Mouse (Mus musculus): ENCODE results near the gene Eif4a1. TPM values are rescaled to one million over a fixed set of nuclear protein-coding genes. Genes with fewer than 3 reads are reported as not detected.
"Not testable (repeated sequence)": the region's sequence is repeated elsewhere in the genome, so short reads cannot be mapped to it uniquely, and the experiment has no call there.

The Eif4a1 gene
- polyA plus RNA-seq, 1 experiment from 2014 or later: 701 TPM

DNA sequence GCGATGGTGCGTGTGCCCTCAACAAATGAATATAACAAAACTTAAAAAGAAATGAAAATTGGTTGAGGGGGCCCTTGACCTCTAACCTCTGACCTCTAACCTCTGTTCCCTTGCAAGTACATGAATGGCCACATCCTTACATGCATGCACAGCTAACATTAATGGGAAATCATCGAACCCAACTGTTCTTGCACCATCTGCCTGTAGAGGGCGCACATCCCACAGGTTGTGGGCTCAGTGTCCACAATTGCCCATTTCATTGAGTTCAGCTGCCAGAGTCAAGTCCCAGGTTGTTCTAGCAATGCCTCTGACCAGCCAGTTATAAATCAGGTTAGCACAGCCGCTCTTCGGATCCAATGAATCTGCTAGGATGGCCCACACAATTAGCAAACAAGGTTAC is 43.9 kb downstream of the Eif4a1 start:
- H3K4me2 ChIP-seq: no peak overlapping the region
- no peaks in the 10 kb centered on the region for H3K4me1 ChIP-seq (replicated peaks)
- H3K27me3 ChIP-seq: no peaks in the 10 kb centered on the region
- no peak overlapping the region for H3K27ac ChIP-seq
- 39% methylated on average over 6 of the region's 6 CpGs for WGBS
- no peak for ATAC-seq (ENCODE audit: insufficient number of reproducible peaks, insufficient read depth, low FRiP score, low TSS enrichment, low read depth)
- 0 out of 2 replicates have a peak, but pooled peaks cover 3% of the 10 kb centered on the region for H3K36me3 ChIP-seq
- H3K9me3 ChIP-seq: no peaks in the 10 kb centered on the region
- no peak overlapping the region for H3K9ac ChIP-seq (replicated peaks)
- H3K4me3 ChIP-seq (replicated peaks): no peak overlapping the region

DNA sequence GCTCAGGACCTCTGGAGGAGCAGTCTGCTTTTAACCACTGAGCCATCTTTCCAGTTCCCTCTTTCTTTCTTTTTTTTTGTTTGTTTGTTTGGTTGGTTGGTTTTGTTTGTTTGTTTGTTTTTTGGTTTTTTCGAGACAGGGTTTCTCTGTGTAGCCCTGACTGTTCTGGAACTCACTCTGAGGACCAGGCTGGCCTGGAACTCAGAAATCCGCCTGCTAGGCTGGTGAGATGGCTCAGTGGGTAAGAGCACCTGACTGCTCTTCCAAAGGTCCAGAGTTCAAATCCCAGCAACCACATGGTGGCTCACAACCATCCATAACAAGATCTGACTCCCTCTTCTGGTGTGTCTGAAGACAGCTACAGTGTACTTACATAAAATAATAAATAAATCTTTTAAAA is 47.9 kb downstream of the Eif4a1 start:
- not testable (repeated sequence) for H3K4me2 ChIP-seq; H3K4me3 ChIP-seq (replicated peaks); H3K27ac ChIP-seq; H3K4me1 ChIP-seq (replicated peaks); H3K36me3 ChIP-seq; H3K9me3 ChIP-seq; H3K9ac ChIP-seq (replicated peaks); ATAC-seq (ENCODE audit: insufficient number of reproducible peaks, insufficient read depth, low FRiP score, low TSS enrichment, low read depth); H3K27me3 ChIP-seq
- 77% methylated on average over 2 of the region's 2 CpGs for WGBS

DNA sequence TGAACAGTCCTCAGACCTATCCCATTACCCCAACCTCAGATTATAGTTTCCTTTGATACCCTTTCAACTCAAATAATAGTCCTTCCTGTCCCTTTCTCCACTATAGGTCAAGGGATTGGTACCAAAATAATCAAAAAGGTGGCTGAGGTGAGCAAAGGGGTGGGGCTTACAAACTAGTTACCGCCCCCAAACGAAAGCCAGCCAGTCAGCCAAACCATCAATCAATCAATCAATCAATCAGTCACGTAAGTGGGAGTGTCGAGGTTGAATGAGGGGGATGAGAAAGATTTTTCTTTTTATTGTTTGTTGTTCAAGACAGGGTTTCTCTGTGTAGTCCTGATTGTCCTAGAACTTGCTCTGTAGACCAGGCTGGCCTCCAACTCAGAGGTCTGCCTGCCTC is 49.2 kb downstream of the Eif4a1 start:
- no peak for ATAC-seq (ENCODE audit: insufficient number of reproducible peaks, insufficient read depth, low FRiP score, low TSS enrichment, low read depth)
- H3K9me3 ChIP-seq: no peaks in the 10 kb centered on the region
- H3K36me3 ChIP-seq: 0 out of 2 replicates have a peak, but pooled peaks cover 3% of the 10 kb centered on the region
- 60% methylated on average over 4 of the region's 4 CpGs for WGBS
- peaks cover 10% of the 10 kb centered on the region for H3K4me1 ChIP-seq (replicated peaks)
- peak overlapping the region; percentile 81 for H3K4me2 ChIP-seq
- H3K27me3 ChIP-seq: no peaks in the 10 kb centered on the region
- H3K9ac ChIP-seq (replicated peaks): no peak overlapping the region
- H3K4me3 ChIP-seq (replicated peaks): peak overlapping the region; percentile 49; the same call in 1 of the 2 replicates
- no peak overlapping the region for H3K27ac ChIP-seq

DNA sequence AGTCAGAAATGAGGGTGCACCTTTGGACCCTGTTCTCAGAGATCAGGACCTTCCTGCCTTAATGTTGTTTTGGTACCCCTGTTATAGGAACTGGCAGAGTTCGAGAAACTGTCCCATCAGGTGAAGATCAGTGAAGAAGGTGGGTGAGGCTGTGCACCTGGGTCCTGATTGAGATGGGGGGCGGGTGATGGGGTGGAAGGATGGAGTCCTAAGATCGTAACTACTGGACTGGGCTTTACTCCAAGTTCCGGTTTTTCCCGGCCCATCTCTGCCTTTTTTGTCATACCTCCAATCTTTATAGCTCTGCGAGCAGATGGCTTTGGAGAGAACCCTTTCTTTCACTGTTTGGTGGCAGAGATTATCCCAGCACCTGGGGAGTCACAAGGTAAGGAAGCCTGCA is 49.8 kb downstream of the Eif4a1 start:
- peaks cover 10% of the 10 kb centered on the region for H3K4me1 ChIP-seq (replicated peaks)
- H3K4me3 ChIP-seq (replicated peaks): peak overlapping the region; percentile 49
- peak overlapping the region; percentile 82 for H3K9ac ChIP-seq (replicated peaks)
- WGBS: 42% methylated on average over 6 of the region's 6 CpGs
- H3K4me2 ChIP-seq: peak overlapping the region; percentile 81
- H3K36me3 ChIP-seq: 0 out of 2 replicates have a peak, but pooled peaks cover 3% of the 10 kb centered on the region
- no peak for ATAC-seq (ENCODE audit: insufficient number of reproducible peaks, insufficient read depth, low FRiP score, low TSS enrichment, low read depth)
- H3K27me3 ChIP-seq: no peaks in the 10 kb centered on the region
- no peaks in the 10 kb centered on the region for H3K9me3 ChIP-seq
- peak overlapping the region; percentile 32; the same call in 1 of the 2 replicates for H3K27ac ChIP-seq

DNA sequence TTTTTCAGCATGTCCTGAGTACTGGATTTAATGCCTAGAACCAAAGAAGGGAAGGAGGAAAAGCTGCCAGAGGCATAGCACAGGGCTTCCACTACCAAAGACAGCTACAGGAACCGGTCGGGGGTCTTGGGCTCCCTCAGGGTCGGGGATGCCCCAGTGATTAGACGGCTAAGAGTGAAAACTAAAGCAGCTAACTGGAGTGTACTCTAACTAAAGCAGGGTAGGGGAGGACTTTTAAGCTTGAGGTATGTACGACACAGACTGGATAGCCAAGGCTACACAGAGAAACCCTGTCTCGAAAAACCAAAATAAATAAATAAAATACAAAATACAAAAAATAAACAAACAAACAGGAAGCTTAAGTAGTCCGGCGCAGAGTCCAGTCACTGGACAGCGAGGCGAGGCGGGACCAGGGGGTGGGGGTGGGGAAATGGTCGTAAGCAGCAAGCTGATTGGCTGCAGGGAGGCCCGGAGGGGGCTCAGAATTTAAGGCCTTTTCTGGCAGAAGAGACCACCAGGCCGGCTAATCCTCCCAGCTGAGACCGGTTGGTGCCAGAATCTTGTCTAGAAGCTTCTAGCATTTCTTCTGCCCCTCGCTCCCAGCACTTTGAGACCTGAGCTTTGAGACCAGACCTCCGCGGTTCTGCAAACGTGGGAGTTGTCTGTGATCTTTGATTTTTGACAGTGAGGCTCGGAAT is 50.5 kb downstream of the Eif4a1 start, which contains the start of gene Sat2:
Gene Sat2, plus strand, starts transcription at position 454 of the 698 bp plus-strand sequence.
- Histone ChIP-seq H3K4me3 (replicated peaks) (peak within 1 kb of the TSS; percentile 49), H3K9me3 (no peaks in the 10 kb centered on the region), H3K4me1 (replicated peaks) (peaks cover 10% of the 10 kb centered on the region), H3K36me3 (0 out of 2 replicates have a peak, but pooled peaks cover 3% of the 10 kb centered on the region), H3K27me3 (0 out of 2 replicates have a peak, but pooled peaks cover 5% of the 10 kb centered on the region), H3K4me2 (peak within 1 kb of the TSS; percentile 81), H3K9ac (replicated peaks) (peak within 1 kb of the TSS; percentile 82), H3K27ac (peak within 1 kb of the TSS; percentile 32)
- ATAC-seq (ENCODE audit: insufficient number of reproducible peaks, insufficient read depth, low FRiP score, low TSS enrichment, low read depth): peak; percentile 80
- 1% methylated on average over 20 of the region's 20 CpGs for WGBS

DNA sequence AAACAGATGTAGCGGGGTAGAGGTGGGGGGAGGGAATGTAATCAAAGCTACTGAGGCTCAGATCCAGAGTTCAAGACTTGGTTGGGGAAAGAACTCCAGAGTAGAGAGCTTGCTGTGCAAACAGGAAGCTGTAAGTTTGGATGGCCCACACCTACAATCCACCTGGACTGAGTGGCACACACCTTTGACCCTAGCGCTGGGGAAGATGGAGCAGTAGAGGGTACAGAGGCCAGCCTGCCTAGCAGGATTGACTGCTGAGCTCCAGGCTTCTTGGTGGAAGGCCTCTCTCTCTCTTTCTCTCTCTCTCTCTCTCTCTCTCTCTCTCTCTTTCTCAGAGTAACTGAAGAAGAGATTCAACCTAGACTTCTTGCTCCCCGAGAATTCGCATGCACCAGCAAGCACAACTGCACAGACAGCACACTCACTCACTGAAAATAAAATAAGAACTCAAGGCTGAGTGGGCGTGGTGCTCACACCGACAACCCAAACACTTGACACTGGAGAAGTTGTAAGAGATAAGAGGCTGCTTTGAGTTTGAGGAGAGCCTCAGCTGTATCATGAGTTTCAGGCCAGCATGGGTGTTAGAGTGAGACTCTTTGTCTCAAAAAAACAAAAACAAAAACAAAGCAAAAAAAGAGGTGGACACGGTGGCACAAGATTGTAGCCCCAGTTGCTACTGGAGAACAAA is 51.7 kb downstream of the Eif4a1 start:
- H3K9me3 ChIP-seq: no peaks in the 10 kb centered on the region
- H3K27me3 ChIP-seq: 0 out of 2 replicates have a peak, but pooled peaks cover 5% of the 10 kb centered on the region
- peaks cover 10% of the 10 kb centered on the region for H3K4me1 ChIP-seq (replicated peaks)
- H3K9ac ChIP-seq (replicated peaks): no peak overlapping the region
- no peak overlapping the region for H3K27ac ChIP-seq
- no peak overlapping the region for H3K4me2 ChIP-seq
- ATAC-seq (ENCODE audit: insufficient number of reproducible peaks, insufficient read depth, low FRiP score, low TSS enrichment, low read depth): no peak
- H3K4me3 ChIP-seq (replicated peaks): no peak overlapping the region
- H3K36me3 ChIP-seq: 0 out of 2 replicates have a peak, but pooled peaks cover 3% of the 10 kb centered on the region
- 86% methylated on average over 7 of the region's 7 CpGs for WGBS

DNA sequence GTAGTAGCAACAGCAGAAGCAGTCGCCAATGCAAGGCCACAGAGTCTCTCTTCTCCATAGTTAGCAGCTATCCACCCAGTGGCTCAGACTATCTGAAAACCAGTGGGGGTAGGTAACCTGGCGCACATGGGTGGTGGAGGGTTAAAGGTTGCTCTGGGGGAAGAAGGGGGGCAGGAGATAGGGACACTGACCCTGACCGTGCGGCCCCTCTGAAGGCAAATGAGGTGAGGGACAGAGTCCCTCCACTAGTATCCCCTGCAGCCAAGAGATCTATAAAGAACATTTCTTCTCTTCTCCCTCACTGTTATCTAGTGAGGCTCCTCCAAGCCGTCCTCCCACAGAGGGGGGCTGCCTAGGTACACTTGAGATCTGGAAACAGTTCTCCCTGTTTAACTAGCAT is 54.4 kb downstream of the Eif4a1 start, which contains the start of gene Shbg:
Gene Shbg, minus strand, starts transcription at position 101 of the 400 bp plus-strand sequence.
- WGBS: 64% methylated on average over 5 of the region's 5 CpGs
- Histone ChIP-seq H3K9me3 (no peaks in the 10 kb centered on the region), H3K36me3 (no peaks in the 10 kb centered on the region), H3K9ac (replicated peaks) (peak within 1 kb of the TSS; percentile 34; the same call in 1 of the 2 replicates), H3K27me3 (0 out of 2 replicates have a peak, but pooled peaks cover 5% of the 10 kb centered on the region), H3K4me1 (replicated peaks) (peaks cover 14% of the 10 kb centered on the region), H3K27ac (no peak within 1 kb of the TSS), H3K4me2 (no peak within 1 kb of the TSS), H3K4me3 (replicated peaks) (no peak within 1 kb of the TSS)
- no peak for ATAC-seq (ENCODE audit: insufficient number of reproducible peaks, insufficient read depth, low FRiP score, low TSS enrichment, low read depth)

MicroRNAs encoded within 50 kb of the gene (microRNA counts, 519-probe panel; counts per million panel counts)
- microRNA mmu-miR-1934 (not detected), microRNA mmu-miR-467f (2,411 counts per million, percentile 9 among the panel's probes with 10 or more counts)

Small RNA genes within 50 kb of the gene (microRNA-seq; reads per million reads assigned to microRNA genes)
- gene Mir1934 (3.3 reads per million, percentile 9 among the genes with 10 or more reads in this experiment), gene Mir467f (not detected)

Other genes starting within 250 kb of the Eif4a1 start
- gene Dnah2, start 123.3 kb downstream of the Eif4a1 start, polyA plus RNA-seq (2016; fragmentation: Nextera tagmentation; extraction: Ambion mirVana): 1.9 and 3.3 TPM in 2 replicates
- 53.3 and 54.3 TPM in 2 replicates for gene Efnb3, start 112.2 kb downstream of the Eif4a1 start, polyA plus RNA-seq (2016; fragmentation: Nextera tagmentation; extraction: Ambion mirVana)
- gene Wrap53, start 92.2 kb downstream of the Eif4a1 start, polyA plus RNA-seq (2016; fragmentation: Nextera tagmentation; extraction: Ambion mirVana): 35.8 and 39.0 TPM in 2 replicates
- 175 and 180 TPM in 2 replicates for gene Trp53, start 92.1 kb downstream of the Eif4a1 start, polyA plus RNA-seq (2016; fragmentation: Nextera tagmentation; extraction: Ambion mirVana)
- gene Atp1b2, start 66.5 kb downstream of the Eif4a1 start, polyA plus RNA-seq (2016; fragmentation: Nextera tagmentation; extraction: Ambion mirVana): 3.0 and 4.8 TPM in 2 replicates
- gene Shbg, start 54.5 kb downstream of the Eif4a1 start, polyA plus RNA-seq (2016; fragmentation: Nextera tagmentation; extraction: Ambion mirVana): not detected in 2 replicates
- gene Sat2, start 50.4 kb downstream of the Eif4a1 start, polyA plus RNA-seq (2016; fragmentation: Nextera tagmentation; extraction: Ambion mirVana): 24.3 and 25.8 TPM in 2 replicates
- gene Fxr2, start 39.4 kb downstream of the Eif4a1 start, polyA plus RNA-seq (2016; fragmentation: Nextera tagmentation; extraction: Ambion mirVana): 56.0 and 63.9 TPM in 2 replicates
- gene Sox15, start 17.1 kb downstream of the Eif4a1 start, polyA plus RNA-seq (2016; fragmentation: Nextera tagmentation; extraction: Ambion mirVana): 0.68 TPM in 1 of 2 replicates, not detected in the other
- 62.6 and 64.3 TPM in 2 replicates for gene Mpdu1, start 9.8 kb downstream of the Eif4a1 start, polyA plus RNA-seq (2016; fragmentation: Nextera tagmentation; extraction: Ambion mirVana)
- gene Cd68, start 6.3 kb downstream of the Eif4a1 start, polyA plus RNA-seq (2016; fragmentation: Nextera tagmentation; extraction: Ambion mirVana): 5.9 and 8.0 TPM in 2 replicates
- 132 and 140 TPM in 2 replicates for gene Senp3, start 9.7 kb upstream of the Eif4a1 start, polyA plus RNA-seq (2016; fragmentation: Nextera tagmentation; extraction: Ambion mirVana)
- 0.58 and 1.0 TPM in 2 replicates for gene Tnfsf13, start 13.4 kb upstream of the Eif4a1 start, polyA plus RNA-seq (2016; fragmentation: Nextera tagmentation; extraction: Ambion mirVana)
- gene Tnfsf12, start 23.4 kb upstream of the Eif4a1 start, polyA plus RNA-seq (2016; fragmentation: Nextera tagmentation; extraction: Ambion mirVana): 2.2 and 3.7 TPM in 2 replicates
- 1.7 TPM in 2 replicates for gene Tnfsfm13, start 23.7 kb upstream of the Eif4a1 start, polyA plus RNA-seq (2016; fragmentation: Nextera tagmentation; extraction: Ambion mirVana)
- 27.2 and 38.1 TPM in 2 replicates for gene Polr2a, start 86.2 kb upstream of the Eif4a1 start, polyA plus RNA-seq (2016; fragmentation: Nextera tagmentation; extraction: Ambion mirVana)
- gene Slc35g3, start 89.5 kb upstream of the Eif4a1 start, polyA plus RNA-seq (2016; fragmentation: Nextera tagmentation; extraction: Ambion mirVana): 0.13 and 0.18 TPM in 2 replicates
- 1.9 and 2.4 TPM in 2 replicates for gene Zbtb4, start 93.5 kb upstream of the Eif4a1 start, polyA plus RNA-seq (2016; fragmentation: Nextera tagmentation; extraction: Ambion mirVana)
- gene Chrnb1, start 123.5 kb upstream of the Eif4a1 start, polyA plus RNA-seq (2016; fragmentation: Nextera tagmentation; extraction: Ambion mirVana): 15.4 and 17.1 TPM in 2 replicates
- gene Fgf11, start 129.4 kb upstream of the Eif4a1 start, polyA plus RNA-seq (2016; fragmentation: Nextera tagmentation; extraction: Ambion mirVana): 1.2 and 1.5 TPM in 2 replicates
- gene Tmem102, start 133.2 kb upstream of the Eif4a1 start, polyA plus RNA-seq (2016; fragmentation: Nextera tagmentation; extraction: Ambion mirVana): 1.6 and 1.8 TPM in 2 replicates
- not detected in 2 replicates for gene Gm39566, start 142.9 kb upstream of the Eif4a1 start, polyA plus RNA-seq (2016; fragmentation: Nextera tagmentation; extraction: Ambion mirVana)
- not detected in 2 replicates for gene Spem2, start 146.0 kb upstream of the Eif4a1 start, polyA plus RNA-seq (2016; fragmentation: Nextera tagmentation; extraction: Ambion mirVana)
- 0.20 TPM in 1 of 2 replicates, not detected in the other for gene Spem1, start 149.8 kb upstream of the Eif4a1 start, polyA plus RNA-seq (2016; fragmentation: Nextera tagmentation; extraction: Ambion mirVana)
- 8.4 and 9.1 TPM in 2 replicates for gene Nlgn2, start 165.4 kb upstream of the Eif4a1 start, polyA plus RNA-seq (2016; fragmentation: Nextera tagmentation; extraction: Ambion mirVana)
- 346 and 353 TPM in 2 replicates for gene Tmem256, start 166.1 kb upstream of the Eif4a1 start, polyA plus RNA-seq (2016; fragmentation: Nextera tagmentation; extraction: Ambion mirVana)
- gene Plscr3, start 174.0 kb upstream of the Eif4a1 start, polyA plus RNA-seq (2016; fragmentation: Nextera tagmentation; extraction: Ambion mirVana): 111 and 120 TPM in 2 replicates
- gene Tnk1, start 186.3 kb upstream of the Eif4a1 start, polyA plus RNA-seq (2016; fragmentation: Nextera tagmentation; extraction: Ambion mirVana): 1.6 and 2.3 TPM in 2 replicates
- not detected in 2 replicates for gene Tmem95, start 205.6 kb upstream of the Eif4a1 start, polyA plus RNA-seq (2016; fragmentation: Nextera tagmentation; extraction: Ambion mirVana)
- 3.7 and 4.4 TPM in 2 replicates for gene Kctd11, start 209.0 kb upstream of the Eif4a1 start, polyA plus RNA-seq (2016; fragmentation: Nextera tagmentation; extraction: Ambion mirVana)
- gene Acap1, start 223.1 kb upstream of the Eif4a1 start, polyA plus RNA-seq (2016; fragmentation: Nextera tagmentation; extraction: Ambion mirVana): 0.90 and 1.5 TPM in 2 replicates
- 30.4 and 32.8 TPM in 2 replicates for gene 2810408A11Rik, start 228.6 kb upstream of the Eif4a1 start, polyA plus RNA-seq (2016; fragmentation: Nextera tagmentation; extraction: Ambion mirVana)
- 10.9 and 12.7 TPM in 2 replicates for gene Neurl4, start 228.6 kb upstream of the Eif4a1 start, polyA plus RNA-seq (2016; fragmentation: Nextera tagmentation; extraction: Ambion mirVana)
- 92.0 and 93.5 TPM in 2 replicates for gene Gps2, start 241.5 kb upstream of the Eif4a1 start, polyA plus RNA-seq (2016; fragmentation: Nextera tagmentation; extraction: Ambion mirVana)
- 1,762 and 1,851 TPM in 2 replicates for gene Eif5a, start 249.5 kb upstream of the Eif4a1 start, polyA plus RNA-seq (2016; fragmentation: Nextera tagmentation; extraction: Ambion mirVana)